Mouse (Mus musculus) retina, adult 2 months (tissue): ENCODE results near the gene St6gal1.

Experiments
- DNase-seq: peaks from one replicate; pipeline ENCODE4 v3.0.0-alpha.2; 2012; ENCODE audit warnings: low read depth, low spot score

Gene St6gal1

DNA sequence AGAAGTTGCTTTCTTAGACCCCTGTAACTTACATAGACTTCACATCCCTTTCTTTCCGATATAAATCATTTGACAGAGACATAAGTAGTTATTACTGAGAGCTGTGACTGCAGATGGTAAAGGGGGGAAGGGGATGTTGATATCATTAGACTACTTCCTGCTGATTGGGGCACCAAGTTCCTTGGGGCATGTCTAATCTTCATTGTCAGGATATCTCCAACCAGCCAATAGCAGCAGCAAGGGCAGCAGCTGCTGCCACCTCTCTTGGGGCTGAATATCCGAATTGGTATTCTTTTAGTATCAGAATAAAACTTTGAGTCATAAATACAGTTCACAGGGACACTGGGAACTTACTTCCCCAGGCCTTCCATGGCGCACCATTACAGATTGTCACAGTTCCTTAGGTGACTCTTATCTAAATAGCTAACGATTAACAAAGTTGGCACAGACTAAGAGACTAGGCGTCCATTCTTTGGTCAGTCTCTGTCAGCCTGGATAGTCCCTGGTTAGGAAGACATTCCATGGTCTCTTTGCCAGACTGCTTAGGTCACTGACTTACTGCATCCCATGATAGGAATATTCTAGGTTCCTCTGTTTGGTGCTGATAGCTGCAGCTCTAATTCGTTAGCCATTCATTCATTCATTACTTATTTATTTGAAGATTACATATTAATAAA, 109.5 kb downstream of the St6gal1 start:
- no peak for DNase-seq

DNA sequence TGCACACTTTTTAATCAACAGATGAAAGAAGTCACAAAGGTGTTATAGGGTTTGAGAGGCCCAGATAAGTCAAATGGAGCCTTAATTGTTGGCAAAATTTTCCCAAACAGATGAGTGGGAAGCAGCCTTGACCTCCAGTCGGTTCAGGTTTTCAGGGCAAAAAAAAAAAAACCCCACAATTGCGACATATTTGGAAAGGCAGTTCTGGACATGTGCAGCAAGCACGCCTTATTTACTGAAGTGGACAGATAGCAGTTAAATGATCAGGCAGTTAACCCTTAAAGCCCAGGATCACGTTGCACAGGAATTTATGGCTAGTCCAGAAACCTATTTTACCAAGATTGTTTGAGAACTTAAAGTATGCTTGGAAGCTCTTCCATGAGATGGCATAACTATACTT, 112.8 kb downstream of the St6gal1 start:
- DNase-seq = no peak

GRCm38 (mm10) chr16:23341254-23341653, 116.7 kb downstream of the St6gal1 start:
- no peak for DNase-seq

DNA sequence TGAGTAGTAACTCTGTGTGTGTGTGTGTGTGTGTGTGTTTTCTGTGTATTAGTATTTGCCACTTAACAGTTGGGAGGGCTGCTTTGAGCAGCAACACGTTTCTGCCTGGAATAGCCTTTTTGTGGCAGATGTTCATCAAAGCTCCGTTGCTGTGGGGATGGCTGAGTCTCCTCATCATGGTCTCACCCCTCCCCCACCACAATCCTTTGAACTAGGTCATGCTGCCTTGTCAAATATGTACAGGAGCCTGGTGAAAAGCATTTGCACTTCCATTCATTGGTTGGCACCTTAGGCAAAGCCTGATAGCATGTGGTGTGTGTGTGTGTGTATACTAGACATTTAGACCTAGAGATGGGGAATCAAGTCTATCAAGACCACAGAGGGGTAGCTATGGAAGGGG, 126.3 kb downstream of the St6gal1 start:
- DNase-seq = no peak

DNA sequence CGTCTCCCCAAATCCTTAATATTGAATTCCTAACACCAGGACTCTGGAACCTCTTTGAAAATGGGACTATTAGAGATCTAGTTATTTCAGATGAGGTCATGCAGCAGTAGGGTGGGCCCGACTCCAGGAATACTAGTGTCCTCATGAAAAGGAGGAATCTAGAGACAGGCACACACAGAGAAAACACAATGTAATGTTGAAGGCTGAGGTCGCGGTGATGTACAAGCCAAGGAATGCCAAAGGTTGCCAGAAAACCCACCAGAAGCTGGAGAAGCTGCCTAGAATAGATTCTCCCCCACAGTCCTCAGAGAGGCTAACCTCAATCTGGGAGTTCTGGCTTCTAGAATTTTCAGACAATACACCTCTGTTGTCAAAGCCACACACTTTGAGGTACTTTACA, 136.5 kb downstream of the St6gal1 start:
- no peak for DNase-seq

DNA sequence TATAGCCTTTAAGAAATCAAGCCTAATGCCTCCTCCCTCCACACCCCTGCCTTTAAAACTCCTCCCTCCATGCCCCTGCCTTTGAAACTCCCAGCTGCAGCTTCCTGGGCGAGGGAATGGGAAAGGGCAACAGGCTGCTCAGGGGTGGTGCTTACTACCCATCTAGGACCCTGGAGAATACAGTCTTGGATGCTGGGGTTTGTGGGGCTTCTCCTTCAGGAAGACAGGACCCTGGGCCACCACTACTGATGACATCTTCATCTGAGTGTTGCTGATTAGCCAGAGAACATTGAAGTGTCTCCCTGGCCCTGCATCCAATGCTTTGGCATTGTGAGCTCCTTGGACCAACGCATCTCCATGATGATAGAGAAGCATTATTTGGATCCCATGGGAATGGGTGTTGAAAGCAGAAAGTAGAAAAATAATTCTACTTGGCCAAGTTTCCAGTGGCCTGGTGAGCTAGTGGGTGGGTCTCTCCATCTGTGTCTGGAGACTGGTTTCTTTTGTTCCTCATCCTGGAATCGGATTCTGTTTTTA, 137.0 kb downstream of the St6gal1 start:
- DNase-seq = no peak

- no peak for DNase-seq
Measured at GRCm38 (mm10) chr16:23364328-23364990, 139.9 kb downstream of the St6gal1 start.

DNA sequence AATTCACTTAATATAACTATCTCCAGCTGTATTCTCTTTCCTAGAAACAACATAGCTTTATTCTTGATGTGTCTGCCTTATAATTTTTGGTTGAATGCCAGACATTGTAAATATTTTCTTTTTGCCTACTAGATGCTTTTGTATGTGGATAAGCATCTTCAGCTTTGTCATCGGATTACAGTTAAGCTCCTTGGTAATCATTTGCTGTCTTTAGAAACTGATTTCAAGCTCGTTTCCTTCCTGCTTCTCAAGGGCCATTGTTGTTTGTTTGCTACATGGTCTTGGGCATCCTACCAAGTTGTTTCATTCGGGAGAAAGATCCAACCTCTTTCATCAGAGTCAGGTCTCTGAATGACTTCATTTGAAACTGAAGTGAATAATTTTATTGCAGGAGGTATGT, 144.6 kb downstream of the St6gal1 start:
- DNase-seq = no peak

GRCm38 (mm10) chr16:23370724-23371123, 146.2 kb downstream of the St6gal1 start:
- no peak for DNase-seq

DNA sequence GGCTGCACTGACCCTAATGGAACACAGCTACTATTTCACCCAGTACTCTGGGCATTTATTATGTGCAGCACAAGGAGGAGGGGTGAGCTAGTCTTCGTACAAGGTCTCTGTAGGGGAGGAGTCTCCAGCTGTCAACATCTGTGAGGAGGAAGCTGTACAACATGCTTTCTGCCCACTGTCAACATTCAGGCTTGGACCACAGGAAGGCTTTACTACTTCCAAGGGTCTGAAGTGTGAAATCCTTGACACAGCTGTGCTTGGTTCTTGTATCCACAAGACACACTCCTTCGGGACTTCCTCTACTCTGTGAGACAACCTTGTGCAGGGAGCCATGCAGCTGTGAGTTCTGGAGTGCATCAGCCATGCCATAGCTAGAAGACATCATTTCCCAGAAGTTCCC, 147.8 kb downstream of the St6gal1 start:
- DNase-seq = no peak

DNA sequence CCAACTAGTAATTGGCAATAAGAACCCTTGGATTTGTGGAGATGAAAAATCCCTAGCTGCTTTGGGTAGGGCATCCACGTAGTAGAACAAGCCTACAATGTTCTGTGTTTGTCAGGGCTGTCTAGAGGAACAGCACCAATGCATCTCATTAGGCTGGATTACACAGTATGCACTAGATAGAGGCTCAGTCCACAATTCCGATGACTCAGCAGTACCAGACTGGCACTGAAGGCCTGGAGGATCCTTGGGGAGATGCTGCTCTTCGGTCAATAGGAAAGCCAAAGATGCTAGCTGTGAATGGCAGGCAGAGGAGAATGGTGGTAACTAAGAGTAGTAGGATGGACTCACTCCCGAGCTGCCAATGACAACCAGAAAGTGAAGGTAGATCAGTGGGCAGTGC, 149.5 kb downstream of the St6gal1 start:
- DNase-seq = no peak

- no peak for DNase-seq
Measured at GRCm38 (mm10) chr16:23374938-23375337, 150.4 kb downstream of the St6gal1 start.

GRCm38 (mm10) chr16:23376189-23376588, 151.6 kb downstream of the St6gal1 start:
- no peak for DNase-seq

GRCm38 (mm10) chr16:23379536-23380230, 155.1 kb downstream of the St6gal1 start:
- no peak for DNase-seq

DNA sequence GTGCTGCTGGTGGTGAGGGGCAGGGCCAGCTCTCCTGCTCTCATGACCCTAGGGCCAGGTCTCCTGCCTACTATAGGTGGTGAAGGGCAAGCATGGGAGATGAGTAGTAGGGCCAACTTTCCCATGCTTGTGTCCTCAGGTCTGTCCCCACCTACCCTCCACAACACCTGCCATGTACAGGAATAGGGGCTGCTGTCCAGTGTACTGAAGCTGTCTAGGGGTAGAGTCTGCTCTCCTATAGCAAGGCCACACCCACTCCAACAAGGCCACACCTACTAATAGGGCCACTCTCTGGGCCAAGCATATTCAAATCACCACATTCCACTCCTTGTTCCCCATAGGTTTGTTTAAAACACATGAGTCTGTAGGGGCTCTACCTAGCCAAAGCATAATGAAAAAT, 159.8 kb downstream of the St6gal1 start:
- DNase-seq = no peak

- no peak for DNase-seq
Measured at GRCm38 (mm10) chr16:23397931-23398330, 173.4 kb downstream of the St6gal1 start.

- DNase-seq = no peak
Measured at GRCm38 (mm10) chr16:23401463-23401862, 176.9 kb downstream of the St6gal1 start.

- DNase-seq = no peak
Measured at GRCm38 (mm10) chr16:23401959-23402358, 177.4 kb downstream of the St6gal1 start.

GRCm38 (mm10) chr16:23403008-23403755, 178.6 kb downstream of the St6gal1 start:
- DNase-seq = peak; percentile 23
